Mouse (Mus musculus): ENCODE measurements around the gene Hist1h2ad.

GRCm38 (mm10) chr13:23583387-23584068 is 9.3 kb downstream of the Hist1h2ad start:
- TF ChIP-seq POLR2A (IDR thresholded peaks at IDR 0.05; ENCODE audit: insufficient read length, low read depth) (no peak), MAX (IDR thresholded peaks at IDR 0.05; ENCODE audit: low read depth) (no peak), E2F4 (IDR thresholded peaks at IDR 0.05; ENCODE audit: insufficient read depth) (no peak)

Measured in myocyte (in vitro differentiated cells).